Mouse (Mus musculus) CD8-positive naive resting alpha-beta T cell, adult 2 months (primary cell): ENCODE data around the gene Tssk2.
A peak's percentile ranks its signal among the peaks of the same experiment; 100 is the strongest.

ENCODE experiments used
- DNase-seq, 2 experiments: peaks; one replicate each; pipeline ENCODE4 v3.0.0; 2022; ENCODE audit warnings: low read depth in 2 of 2, low spot score in 2 of 2

The Tssk2 gene

GRCm38 (mm10) chr16:17898462-17898861 is at the start of gene Tssk2, which contains the start of gene Dgcr2:
Tssk2 (plus strand) TSS chr16:17898637.
Dgcr2 (minus strand) TSS chr16:17898562.
- DNase-seq = no peak

GRCm38 (mm10) chr16:17848928-17849327 is 49.5 kb upstream of the Tssk2 start:
- peak in 1 of 2 experiments; percentile 44 for DNase-seq

GRCm38 (mm10) chr16:17849486-17849885 is 49.0 kb upstream of the Tssk2 start:
- DNase-seq = no peak

- DNase-seq = no peak
Measured at GRCm38 (mm10) chr16:17851331-17851730, 47.1 kb upstream of the Tssk2 start.

- no peak for DNase-seq
Measured at GRCm38 (mm10) chr16:17851860-17852259, 46.6 kb upstream of the Tssk2 start.

- DNase-seq = no peak
Measured at GRCm38 (mm10) chr16:17853263-17853662, 45.2 kb upstream of the Tssk2 start.

- DNase-seq = no peak
Measured at GRCm38 (mm10) chr16:17857157-17857556, 41.3 kb upstream of the Tssk2 start.

- DNase-seq = no peak
Measured at GRCm38 (mm10) chr16:17858592-17858991, 39.8 kb upstream of the Tssk2 start.

- no peak for DNase-seq
Measured at GRCm38 (mm10) chr16:17865293-17865692, 33.1 kb upstream of the Tssk2 start.

- DNase-seq = no peak
Measured at GRCm38 (mm10) chr16:17865770-17866169, 32.7 kb upstream of the Tssk2 start.

GRCm38 (mm10) chr16:17871248-17871647 is 27.2 kb upstream of the Tssk2 start:
- no peak for DNase-seq

- DNase-seq = no peak
Measured at GRCm38 (mm10) chr16:17872995-17873394, 25.4 kb upstream of the Tssk2 start.

- DNase-seq = no peak
Measured at GRCm38 (mm10) chr16:17875174-17875573, 23.3 kb upstream of the Tssk2 start.

- no peak for DNase-seq
Measured at GRCm38 (mm10) chr16:17876096-17876495, 22.3 kb upstream of the Tssk2 start.

GRCm38 (mm10) chr16:17879571-17879970 is 18.9 kb upstream of the Tssk2 start:
- DNase-seq = no peak

- DNase-seq = no peak
Measured at GRCm38 (mm10) chr16:17882196-17882595, 16.2 kb upstream of the Tssk2 start.

- no peak for DNase-seq
Measured at GRCm38 (mm10) chr16:17884116-17884515, 14.3 kb upstream of the Tssk2 start.

GRCm38 (mm10) chr16:17889689-17890341 is 8.6 kb upstream of the Tssk2 start:
- no peak for DNase-seq

GRCm38 (mm10) chr16:17890342-17890727 is 8.1 kb upstream of the Tssk2 start:
- DNase-seq = no peak

- peak in 1 of 2 experiments; percentile 7 for DNase-seq
Measured at GRCm38 (mm10) chr16:17890917-17891566, 7.4 kb upstream of the Tssk2 start.

- DNase-seq = peak; percentile 96 to 98
Measured at GRCm38 (mm10) chr16:17891567-17891959, 6.9 kb upstream of the Tssk2 start, which contains the start of gene Gm20518. Gm20518 (minus strand) TSS chr16:17891671.

- no peak for DNase-seq
Measured at GRCm38 (mm10) chr16:17892606-17893005, 5.8 kb upstream of the Tssk2 start.

GRCm38 (mm10) chr16:17893923-17894322 is 4.5 kb upstream of the Tssk2 start, which contains the start of gene Tssk1:
Tssk1 (plus strand) TSS chr16:17894223.
- no peak for DNase-seq
